Mouse (Mus musculus) C2C12 (cell line): Measurements from ENCODE around the gene Syt14. TPM values are rescaled to one million over a fixed set of nuclear protein-coding genes. Genes with fewer than 3 reads are reported as not detected.

ENCODE experiments used
- H3K27me3 ChIP-seq: one replicate; pipeline ENCODE4 v1.6.1; 2011; ENCODE audit not compliant: control insufficient read depth, insufficient read depth, insufficient read length
- H3K36me3 ChIP-seq: one replicate; pipeline ENCODE4 v1.6.1; 2011; ENCODE audit not compliant: control insufficient read depth, insufficient read depth
- H3K4me3 ChIP-seq: one replicate; pipeline ENCODE4 v1.5.1; 2011; ENCODE audit warnings: mild to moderate bottlenecking, control low read depth; ENCODE audit not compliant: poor library complexity, insufficient read depth, severe bottlenecking
- H3K79me2 ChIP-seq: one replicate; pipeline ENCODE4 v1.6.1; 2011; ENCODE audit not compliant: control insufficient read depth, insufficient read depth
- H3K79me3 ChIP-seq: one replicate; pipeline ENCODE4 v1.6.1; 2011; ENCODE audit warnings: low read depth, control low read depth
- H3ac ChIP-seq: one replicate; pipeline ENCODE3; 2011; ENCODE audit warnings: low read depth; ENCODE audit not compliant: control insufficient read depth, insufficient read length
- CEBPB ChIP-seq: IDR thresholded peaks from one replicate; pipeline ENCODE4 v1.6.1; 2011; ENCODE audit warnings: low read depth, mild to moderate bottlenecking, control low read depth, moderate library complexity
- CTCF ChIP-seq: IDR thresholded peaks from one replicate; pipeline ENCODE4 v1.5.1; 2011; ENCODE audit not compliant: control insufficient read depth, insufficient read depth, insufficient read length
- FOSL1 ChIP-seq: IDR thresholded peaks from one replicate; pipeline ENCODE4 v1.8.0; 2011; ENCODE audit warnings: mild to moderate bottlenecking, low read length; ENCODE audit not compliant: poor library complexity, insufficient read depth, severe bottlenecking
- MAX ChIP-seq: IDR thresholded peaks from one replicate; pipeline ENCODE4 v1.6.1; 2011; ENCODE audit warnings: mild to moderate bottlenecking, control low read depth
- MYOD1 ChIP-seq: IDR thresholded peaks from one replicate; pipeline ENCODE4 v1.6.1; 2011; ENCODE audit warnings: low read depth; ENCODE audit not compliant: control insufficient read depth, insufficient read length
- MYOG ChIP-seq: IDR thresholded peaks from one replicate; pipeline ENCODE4 v1.6.1; 2011; ENCODE audit not compliant: control insufficient read depth, insufficient read length; ENCODE audit errors: extremely low read depth
- USF1 ChIP-seq: IDR thresholded peaks from one replicate; pipeline ENCODE4 v1.6.1; 2011; ENCODE audit warnings: low read depth, mild to moderate bottlenecking, control low read depth, moderate library complexity
- polyA plus RNA-seq: library from polyadenylated mRNA; unstranded; fragments of >200 nt; fragmentation: generic; extraction: Trizol; gene quantifications from one replicate; pipeline ENCODE4 v1.2.1, GENCODE M21; 2012; ENCODE audit warnings: missing spikeins

The Syt14 gene
- polyA plus RNA-seq, 1 experiment: not detected

- H3K27me3 ChIP-seq: peaks cover 3% of the 10 kb centered on the region
- no peak overlapping the region for H3ac ChIP-seq
- H3K4me3 ChIP-seq: no peak overlapping the region
- no peak for TF ChIP-seq FOSL1
- TF ChIP-seq CTCF: no peak
- no peak for TF ChIP-seq MYOG
- TF ChIP-seq MAX: no peak
- TF ChIP-seq CEBPB: no peak
- TF ChIP-seq MYOD1: no peak
- TF ChIP-seq USF1: no peak
- no peaks in the 10 kb centered on the region for H3K36me3 ChIP-seq
- no peaks in the 10 kb centered on the region for H3K79me2 ChIP-seq
- H3K79me3 ChIP-seq: no peaks in the 10 kb centered on the region
Observed at GRCm38 (mm10) chr1:192984333-192984732, 51.2 kb downstream of the Syt14 start.

GRCm38 (mm10) chr1:192981658-192982057 lies 53.9 kb downstream of the Syt14 start:
- no peaks in the 10 kb centered on the region for H3K79me2 ChIP-seq
- no peak for TF ChIP-seq CEBPB
- TF ChIP-seq MYOD1: no peak
- TF ChIP-seq USF1: no peak
- TF ChIP-seq CTCF: no peak
- no peak for TF ChIP-seq MAX
- TF ChIP-seq MYOG: no peak
- no peak for TF ChIP-seq FOSL1
- H3K79me3 ChIP-seq: no peaks in the 10 kb centered on the region
- H3K4me3 ChIP-seq: no peak overlapping the region
- peaks cover 3% of the 10 kb centered on the region for H3K27me3 ChIP-seq
- no peak overlapping the region for H3ac ChIP-seq
- H3K36me3 ChIP-seq: no peaks in the 10 kb centered on the region

GRCm38 (mm10) chr1:192981120-192981519 lies 54.5 kb downstream of the Syt14 start:
- Histone ChIP-seq H3K4me3 (no peak overlapping the region), H3K27me3 (peaks cover 3% of the 10 kb centered on the region), H3K36me3 (no peaks in the 10 kb centered on the region), H3K79me3 (no peaks in the 10 kb centered on the region), H3K79me2 (no peaks in the 10 kb centered on the region), H3ac (no peak overlapping the region)
- TF ChIP-seq MAX: no peak
- TF ChIP-seq FOSL1: no peak
- TF ChIP-seq CEBPB: no peak
- no peak for TF ChIP-seq MYOD1
- no peak for TF ChIP-seq USF1
- TF ChIP-seq CTCF: no peak
- no peak for TF ChIP-seq MYOG

GRCm38 (mm10) chr1:192962323-192962722 lies 73.3 kb downstream of the Syt14 start:
- no peaks in the 10 kb centered on the region for H3K36me3 ChIP-seq
- TF ChIP-seq CTCF (no peak), MYOD1 (no peak), MYOG (no peak), USF1 (no peak), FOSL1 (no peak), MAX (no peak), CEBPB (no peak)
- H3ac ChIP-seq: no peak overlapping the region
- no peaks in the 10 kb centered on the region for H3K27me3 ChIP-seq
- no peak overlapping the region for H3K4me3 ChIP-seq
- H3K79me3 ChIP-seq: no peaks in the 10 kb centered on the region
- H3K79me2 ChIP-seq: no peaks in the 10 kb centered on the region

- TF ChIP-seq CTCF: no peak
- no peak for TF ChIP-seq USF1
- TF ChIP-seq MYOG: no peak
- TF ChIP-seq FOSL1: no peak
- no peak for TF ChIP-seq CEBPB
- no peak for TF ChIP-seq MYOD1
- no peak for TF ChIP-seq MAX
- Histone ChIP-seq H3K4me3 (no peak overlapping the region), H3K79me3 (no peaks in the 10 kb centered on the region), H3K79me2 (no peaks in the 10 kb centered on the region), H3K36me3 (no peaks in the 10 kb centered on the region), H3ac (no peak overlapping the region), H3K27me3 (no peaks in the 10 kb centered on the region)
Observed at GRCm38 (mm10) chr1:192947839-192948173, 87.8 kb downstream of the Syt14 start.

- H3ac ChIP-seq: no peak overlapping the region
- H3K4me3 ChIP-seq: no peak overlapping the region
- no peaks in the 10 kb centered on the region for H3K36me3 ChIP-seq
- no peaks in the 10 kb centered on the region for H3K79me3 ChIP-seq
- TF ChIP-seq CEBPB (no peak), MYOG (no peak), FOSL1 (no peak), CTCF (no peak), USF1 (no peak), MAX (no peak), MYOD1 (no peak)
- H3K27me3 ChIP-seq: no peaks in the 10 kb centered on the region
- no peaks in the 10 kb centered on the region for H3K79me2 ChIP-seq
Observed at GRCm38 (mm10) chr1:192947170-192947838, 88.3 kb downstream of the Syt14 start.
